Mouse (Mus musculus) ES-Bruce4 (cell line): Measurements from ENCODE around the gene Map2k6. TPM values are rescaled to one million over a fixed set of nuclear protein-coding genes. Genes with fewer than 3 reads are reported as not detected.

Experiments used
- H3K27ac ChIP-seq: 2 replicates; pipeline ENCODE4 v1.5.1; 2012; ENCODE audit warnings: low read length, inconsistent platforms; ENCODE audit not compliant: insufficient read depth
- H3K27me3 ChIP-seq: 2 replicates; pipeline ENCODE4 v1.6.1; 2012; ENCODE audit warnings: mild to moderate bottlenecking, low read length, inconsistent platforms; ENCODE audit not compliant: control insufficient read depth, poor library complexity, insufficient read depth, severe bottlenecking
- H3K36me3 ChIP-seq: 2 replicates; pipeline ENCODE4 v1.6.1; 2012; ENCODE audit warnings: inconsistent platforms, mild to moderate bottlenecking, low read length, moderate library complexity; ENCODE audit not compliant: control insufficient read depth, poor library complexity, insufficient read depth, severe bottlenecking
- H3K4me1 ChIP-seq: one replicate; pipeline ENCODE4 v1.8.1; 2011; ENCODE audit warnings: low read length; ENCODE audit not compliant: control insufficient read depth, insufficient read depth
- H3K4me3 ChIP-seq: 2 replicates; pipeline ENCODE4 v1.5.1; 2011; ENCODE audit warnings: low read depth, mild to moderate bottlenecking, low read length
- H3K9ac ChIP-seq: 2 replicates; pipeline ENCODE4 v1.6.1; 2012; ENCODE audit warnings: low read depth, mild to moderate bottlenecking, inconsistent platforms; ENCODE audit not compliant: poor library complexity, severe bottlenecking
- H3K9me3 ChIP-seq: replicated peaks from 2 replicates; pipeline ENCODE4 v1.6.1; 2012; ENCODE audit warnings: mild to moderate bottlenecking, low read length, inconsistent platforms; ENCODE audit not compliant: control insufficient read depth, poor library complexity, insufficient read depth, severe bottlenecking
- CTCF ChIP-seq: IDR thresholded peaks from one replicate; pipeline ENCODE4 v1.8.1; 2011; ENCODE audit warnings: low read depth, low read length
- EP300 ChIP-seq: IDR thresholded peaks from 2 replicates; pipeline ENCODE4 v1.6.1; 2011; ENCODE audit warnings: low read depth, low read length; ENCODE audit not compliant: insufficient read depth
- POLR2A ChIP-seq: IDR thresholded peaks from one replicate; pipeline ENCODE4 v1.8.1; 2011; ENCODE audit warnings: low read length; ENCODE audit not compliant: insufficient read depth
- polyA plus RNA-seq: library from polyadenylated mRNA; stranded (reverse); fragments of >200 nt; gene quantifications from 2 replicates; pipeline ENCODE4 v1.2.4, GENCODE M21; 2011; ENCODE audit warnings: low read depth; ENCODE audit not compliant: missing spikeins, insufficient read depth, insufficient read length

The Map2k6 gene
- polyA plus RNA-seq, 1 experiment, result 10.1 TPM

DNA sequence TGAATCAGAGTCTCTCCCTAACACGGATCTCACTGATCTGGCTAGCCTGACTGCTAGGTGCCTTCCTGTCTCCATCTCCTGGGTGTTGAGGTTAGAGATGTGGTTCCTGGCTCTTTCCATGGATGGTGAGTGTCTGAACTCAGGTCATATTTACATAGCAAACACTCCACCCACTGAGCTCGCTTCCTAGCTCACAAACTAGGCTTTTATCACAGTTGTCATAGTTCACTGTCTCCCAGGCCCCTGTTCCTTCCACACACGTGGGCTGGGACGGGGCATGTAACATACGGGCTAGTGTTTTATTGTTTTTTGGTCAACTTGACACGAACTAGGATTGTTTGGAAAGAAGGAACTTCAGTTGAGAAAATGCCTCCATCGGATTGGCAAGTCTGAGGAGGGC, 52.7 kb downstream of the Map2k6 start:
- H3K36me3 ChIP-seq, result no peaks in the 10 kb centered on the region
- no peaks in the 10 kb centered on the region for H3K27me3 ChIP-seq
- H3K27ac ChIP-seq, result no peak overlapping the region
- TF ChIP-seq POLR2A (no peak), CTCF (no peak), EP300 (no peak)
- H3K4me3 ChIP-seq, result no peak overlapping the region
- no peak overlapping the region for H3K9ac ChIP-seq
- H3K9me3 ChIP-seq, result no peaks in the 10 kb centered on the region
- no peaks in the 10 kb centered on the region for H3K4me1 ChIP-seq

DNA sequence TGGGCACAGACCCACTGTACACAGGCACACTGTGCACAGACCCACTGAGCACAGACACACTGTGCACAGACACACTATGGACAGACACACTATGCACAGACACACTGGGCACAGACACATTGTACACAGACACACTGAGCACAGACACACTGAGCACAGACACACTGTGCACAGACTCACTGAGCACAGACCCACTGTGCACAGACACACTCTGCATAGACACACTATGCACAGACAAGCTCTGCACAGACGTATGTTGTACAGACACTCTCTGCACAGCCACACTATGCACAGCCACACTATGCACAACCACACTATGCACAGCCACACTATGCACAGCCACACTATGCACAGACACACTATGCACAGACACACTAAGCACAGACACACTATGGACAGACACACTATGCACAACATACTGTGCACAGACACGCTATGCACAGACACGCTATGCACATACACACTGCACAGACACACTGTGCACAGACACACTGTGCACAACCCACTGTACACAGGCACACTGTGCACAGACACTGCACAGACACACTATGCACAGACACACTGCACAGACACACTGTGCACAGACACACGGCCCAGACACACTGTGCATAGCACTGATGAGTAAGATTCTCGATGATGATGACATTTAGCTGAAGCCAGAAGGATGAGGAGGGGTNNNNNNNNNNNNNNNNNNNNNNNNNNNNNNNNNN, 54.7 kb downstream of the Map2k6 start:
- H3K27me3 ChIP-seq, result no peaks in the 10 kb centered on the region
- no peak overlapping the region for H3K4me3 ChIP-seq
- H3K9ac ChIP-seq, result no peak overlapping the region
- no peak overlapping the region for H3K27ac ChIP-seq
- no peaks in the 10 kb centered on the region for H3K4me1 ChIP-seq
- no peaks in the 10 kb centered on the region for H3K9me3 ChIP-seq
- TF ChIP-seq EP300 (no peak), POLR2A (no peak)
- H3K36me3 ChIP-seq, result no peaks in the 10 kb centered on the region

GRCm38 (mm10) chr11:110457441-110457912, 58.6 kb downstream of the Map2k6 start:
- Histone ChIP-seq H3K27ac (no peak overlapping the region), H3K9ac (no peak overlapping the region), H3K4me1 (no peaks in the 10 kb centered on the region), H3K4me3 (no peak overlapping the region), H3K36me3 (no peaks in the 10 kb centered on the region), H3K9me3 (no peaks in the 10 kb centered on the region), H3K27me3 (no peaks in the 10 kb centered on the region)
- no peak for TF ChIP-seq POLR2A
- TF ChIP-seq EP300, result no peak
- TF ChIP-seq CTCF, result no peak

- Histone ChIP-seq H3K9ac (no peak overlapping the region), H3K9me3 (no peaks in the 10 kb centered on the region), H3K27ac (no peak overlapping the region), H3K27me3 (no peaks in the 10 kb centered on the region), H3K36me3 (no peaks in the 10 kb centered on the region), H3K4me3 (no peak overlapping the region), H3K4me1 (no peaks in the 10 kb centered on the region)
- TF ChIP-seq CTCF (no peak), POLR2A (no peak), EP300 (no peak)
Measured at GRCm38 (mm10) chr11:110460480-110460879, 61.6 kb downstream of the Map2k6 start.

DNA sequence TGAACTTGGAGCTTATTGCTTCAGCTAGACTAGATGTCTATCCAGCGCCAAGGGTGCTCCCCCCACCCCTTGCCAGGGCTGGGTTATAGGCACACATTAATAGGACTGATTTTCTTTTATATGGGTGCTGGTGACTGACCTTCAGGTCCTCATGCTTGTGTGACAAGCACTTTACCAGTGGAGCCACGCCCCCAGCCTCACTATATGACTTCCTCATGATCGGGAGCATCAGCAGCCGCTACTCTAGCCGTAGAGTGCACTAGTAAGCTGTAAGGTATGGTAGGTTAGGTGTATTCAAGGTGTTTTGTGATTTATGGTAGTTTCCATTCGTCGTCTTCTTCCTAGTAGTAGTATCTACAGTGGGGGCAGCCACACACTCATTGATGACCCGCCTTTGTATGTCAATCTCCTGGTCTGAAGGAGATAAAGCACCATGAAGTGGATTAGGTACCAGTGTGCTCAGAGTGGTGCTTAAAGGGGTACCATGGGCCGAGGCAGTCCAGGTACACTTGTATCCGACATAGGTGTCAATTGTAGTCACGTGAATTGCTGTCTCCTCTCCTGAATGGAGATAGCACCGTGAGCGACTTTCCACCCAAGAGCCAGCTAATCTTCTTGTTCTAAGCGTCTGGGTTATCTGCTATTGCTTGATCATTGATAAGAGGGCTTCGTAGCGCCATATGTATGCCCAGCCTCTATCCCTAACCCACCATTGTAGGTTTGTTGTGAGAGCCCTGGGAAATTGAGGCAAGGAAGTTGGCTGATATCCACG, 62.8 kb downstream of the Map2k6 start:
- no peak overlapping the region for H3K27ac ChIP-seq
- no peak overlapping the region for H3K9ac ChIP-seq
- no peak for TF ChIP-seq EP300
- TF ChIP-seq CTCF, result no peak
- no peak for TF ChIP-seq POLR2A
- no peak overlapping the region for H3K4me3 ChIP-seq
- H3K4me1 ChIP-seq, result peaks cover 2% of the 10 kb centered on the region
- H3K27me3 ChIP-seq, result no peaks in the 10 kb centered on the region
- H3K9me3 ChIP-seq, result no peaks in the 10 kb centered on the region
- no peaks in the 10 kb centered on the region for H3K36me3 ChIP-seq

DNA sequence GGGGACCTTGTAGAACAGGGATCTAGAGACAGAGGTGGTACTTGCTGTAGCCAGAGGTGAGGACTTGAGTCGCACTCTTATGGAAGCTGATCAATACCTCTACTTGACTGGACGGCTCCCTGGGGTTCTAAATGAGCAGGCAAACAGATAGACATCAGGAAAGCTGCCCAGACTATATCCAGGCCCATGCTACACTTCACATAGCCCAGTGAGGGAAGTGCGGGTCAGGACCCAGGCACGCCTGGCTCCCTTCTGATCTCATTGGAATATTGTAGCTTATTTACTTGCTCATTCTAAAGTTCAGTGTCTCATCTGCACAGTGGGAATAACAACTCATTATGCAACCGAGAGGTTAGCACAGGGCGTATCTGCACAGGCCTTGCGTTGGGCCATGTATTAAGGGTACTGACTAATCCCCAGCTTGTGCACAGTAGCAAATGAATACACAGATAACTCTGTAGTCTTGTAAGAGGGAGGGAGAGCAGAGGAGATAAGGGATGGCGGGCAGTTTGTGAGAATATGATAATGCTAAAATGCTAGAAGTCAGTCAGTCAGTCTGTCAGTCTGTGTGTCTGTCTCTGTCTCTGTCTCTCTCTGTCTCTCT, 64.2 kb downstream of the Map2k6 start:
- Histone ChIP-seq H3K27ac (no peak overlapping the region), H3K9me3 (no peaks in the 10 kb centered on the region), H3K9ac (no peak overlapping the region), H3K36me3 (no peaks in the 10 kb centered on the region), H3K27me3 (no peaks in the 10 kb centered on the region), H3K4me1 (peaks cover 2% of the 10 kb centered on the region), H3K4me3 (no peak overlapping the region)
- TF ChIP-seq POLR2A, result no peak
- TF ChIP-seq EP300, result no peak
- no peak for TF ChIP-seq CTCF
